Mouse (Mus musculus) neural tube, embryonic 10.5 days (tissue): ENCODE results near the gene Pls1.
A peak's percentile ranks its signal among the peaks of the same experiment; 100 is the strongest.

ENCODE experiments used
- DNase-seq: peaks from one replicate; pipeline ENCODE4 v3.0.0-alpha.2; 2017; ENCODE audit warnings: low spot score; ENCODE audit errors: extremely low spot score

The Pls1 gene

DNA sequence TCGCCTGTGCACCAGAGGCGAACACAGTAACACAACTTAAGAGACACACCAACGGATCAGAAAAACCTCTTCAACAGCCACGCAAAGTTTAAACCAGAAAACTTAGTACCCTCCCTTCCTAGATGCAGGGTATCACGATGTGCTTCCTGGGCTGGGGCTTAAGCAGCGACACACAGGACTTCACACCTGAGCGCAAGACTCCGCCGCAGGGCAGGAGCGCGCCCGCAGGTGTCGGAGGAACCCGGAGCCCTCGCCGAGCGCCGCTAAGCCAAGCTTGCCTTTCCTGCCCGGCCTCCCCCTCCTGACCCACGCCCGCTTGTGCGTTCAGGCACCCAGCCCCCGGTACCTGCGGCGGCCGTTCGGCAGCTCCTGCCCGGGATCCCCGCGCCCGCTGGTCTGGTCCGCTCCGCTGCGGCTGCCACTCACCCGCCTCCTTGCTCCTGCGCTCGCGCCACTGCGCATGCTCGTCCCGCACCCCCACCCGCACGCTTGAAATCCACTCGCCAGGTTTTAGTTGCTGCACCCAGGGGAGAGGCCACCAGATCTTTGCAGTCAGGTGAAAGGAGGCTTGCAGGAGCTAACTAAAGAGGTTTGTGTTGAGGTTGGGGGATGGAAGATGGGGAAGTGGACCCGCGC lies at the start of gene Pls1:
Pls1 (minus strand) TSS at position 487 of the 636 bp plus-strand sequence.
- peak; percentile 91 for DNase-seq

DNA sequence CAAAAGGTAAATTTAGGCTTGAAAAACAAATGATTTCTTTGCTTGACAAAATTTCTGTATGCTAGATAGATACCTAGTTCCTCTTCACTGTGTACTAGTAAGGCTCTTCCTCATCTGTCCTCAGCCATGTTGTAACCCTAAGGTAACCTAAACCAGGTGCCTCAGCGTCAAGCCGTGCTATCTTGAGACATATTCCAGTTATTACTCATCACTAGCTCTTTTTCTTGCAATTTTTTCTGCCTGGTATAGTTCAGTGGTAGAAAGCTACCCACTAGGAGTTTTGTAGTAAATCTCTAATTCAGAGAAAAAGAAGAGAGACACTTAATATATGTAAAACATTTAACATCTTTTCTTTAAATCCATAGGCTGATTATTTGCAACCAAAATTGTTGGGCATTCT lies 37.6 kb upstream of the Pls1 start:
- no peak for DNase-seq

DNA sequence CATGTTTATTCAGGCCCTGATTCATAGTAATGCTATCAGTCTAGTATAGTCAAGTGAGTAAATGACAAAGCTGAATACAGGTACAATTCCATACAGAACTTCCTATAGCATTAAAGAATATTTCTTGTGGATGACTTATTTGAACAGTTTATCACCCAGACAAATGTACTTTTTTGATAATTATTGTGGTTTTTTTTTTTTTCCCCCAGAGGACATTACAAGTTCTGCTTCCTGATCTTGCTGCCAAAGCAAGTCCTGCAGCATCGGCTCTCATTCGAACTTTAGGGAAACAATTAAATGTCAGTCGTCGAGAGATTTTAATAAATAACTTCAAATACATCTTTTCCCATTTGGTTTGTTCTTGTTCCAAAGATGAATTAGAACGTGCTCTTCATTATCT lies 33.1 kb upstream of the Pls1 start:
- DNase-seq = no peak

DNA sequence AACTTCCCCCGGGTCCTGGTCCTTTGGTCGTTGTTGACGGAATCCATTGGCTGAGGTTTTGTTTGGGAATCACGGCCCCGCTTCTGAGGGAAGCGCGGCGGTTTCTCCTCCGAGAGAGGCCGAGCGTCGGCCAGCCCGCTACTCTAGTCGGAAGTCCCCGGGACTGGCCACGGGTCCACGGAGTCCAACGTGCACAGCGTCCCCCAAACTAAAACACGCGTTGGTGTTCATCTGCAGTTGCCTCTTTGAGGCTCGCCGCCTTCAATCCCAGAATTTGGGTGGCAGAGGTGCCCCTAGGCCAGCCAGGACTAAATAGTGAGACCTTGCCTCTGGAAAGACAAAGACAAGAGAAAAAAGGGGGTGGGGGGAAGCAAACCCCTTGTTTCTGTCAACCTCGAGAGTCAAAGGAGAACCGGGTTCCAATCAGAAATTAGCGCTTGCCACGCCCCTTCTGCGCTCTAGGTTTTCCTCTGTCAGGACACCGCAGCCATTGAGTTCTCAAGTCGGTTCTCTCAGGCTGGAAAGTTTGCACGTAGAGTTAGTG lies 13.0 kb upstream of the Pls1 start:
- DNase-seq = peak; percentile 63

DNA sequence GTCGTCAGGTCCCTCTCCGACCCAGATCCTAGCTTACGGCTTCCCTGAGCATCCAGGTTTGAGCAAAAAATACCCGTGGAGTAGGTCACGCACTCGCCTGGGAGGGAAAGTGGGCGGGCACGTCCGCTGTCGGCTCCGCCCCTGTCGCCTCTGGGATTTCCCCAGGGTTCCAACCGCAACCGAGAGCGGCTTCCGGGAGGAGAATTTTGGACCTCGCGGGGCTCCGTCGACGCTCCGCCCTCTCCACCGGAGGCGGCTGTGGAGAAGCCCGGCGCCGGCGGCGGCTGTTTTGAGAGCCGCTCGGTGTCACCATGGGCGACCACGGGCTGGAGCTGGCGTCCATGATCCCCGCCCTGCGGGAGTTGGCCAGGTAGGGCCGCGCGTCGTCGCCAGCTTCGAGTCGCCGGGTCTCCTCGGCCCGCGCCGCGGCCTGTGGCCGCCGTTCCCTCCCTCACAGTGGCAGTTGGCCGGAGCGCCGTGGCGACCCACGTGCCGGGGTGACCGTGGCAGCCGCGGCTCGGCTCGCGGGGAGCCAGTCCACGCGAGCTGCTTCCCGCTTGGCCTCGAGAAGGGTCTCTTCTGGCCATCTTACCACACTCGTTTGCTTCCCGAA lies 12.4 kb upstream of the Pls1 start, which contains the start of gene Atr:
Atr (plus strand) TSS at position 184 of the 613 bp plus-strand sequence.
- peak; percentile 93 for DNase-seq

DNA sequence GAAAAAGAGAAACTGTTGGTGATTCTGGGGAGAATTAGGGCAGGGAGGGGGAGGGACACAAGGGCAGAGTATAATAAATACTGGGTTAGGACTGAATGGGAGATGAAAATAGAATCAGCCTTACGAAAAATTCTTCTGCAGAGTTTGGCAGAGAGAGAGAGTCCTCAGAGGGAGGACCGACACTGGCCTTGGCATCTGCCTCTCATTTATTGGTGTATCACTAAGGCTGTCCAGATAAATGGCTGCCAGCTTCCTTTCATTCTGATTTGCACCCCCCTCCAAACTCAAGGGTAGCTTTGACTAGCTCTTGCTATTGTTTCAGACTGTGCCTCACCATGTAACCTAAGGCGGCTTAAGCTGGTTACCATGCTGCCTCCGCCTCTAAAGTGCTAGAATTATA lies 10.9 kb upstream of the Pls1 start:
- DNase-seq = no peak

DNA sequence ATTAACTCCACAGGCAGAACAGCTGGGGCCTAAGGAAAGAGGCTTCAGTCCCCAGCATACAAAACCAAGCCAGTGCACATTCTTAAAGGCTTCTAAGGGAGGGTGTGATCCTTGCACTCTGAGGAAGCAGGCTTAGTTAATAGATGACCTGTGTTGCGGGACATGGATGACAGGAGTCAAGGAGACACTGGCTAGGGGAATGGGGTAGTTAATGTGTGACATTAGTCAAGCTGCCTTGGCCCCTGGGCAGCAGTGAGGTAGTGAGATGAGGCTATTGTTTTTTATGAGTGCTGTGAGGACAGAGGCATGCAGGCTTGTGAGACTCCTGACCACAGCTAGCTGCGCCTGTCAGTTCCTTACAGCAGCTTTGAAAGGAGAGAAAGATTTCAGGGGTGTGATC lies 9.8 kb upstream of the Pls1 start:
- DNase-seq = no peak

DNA sequence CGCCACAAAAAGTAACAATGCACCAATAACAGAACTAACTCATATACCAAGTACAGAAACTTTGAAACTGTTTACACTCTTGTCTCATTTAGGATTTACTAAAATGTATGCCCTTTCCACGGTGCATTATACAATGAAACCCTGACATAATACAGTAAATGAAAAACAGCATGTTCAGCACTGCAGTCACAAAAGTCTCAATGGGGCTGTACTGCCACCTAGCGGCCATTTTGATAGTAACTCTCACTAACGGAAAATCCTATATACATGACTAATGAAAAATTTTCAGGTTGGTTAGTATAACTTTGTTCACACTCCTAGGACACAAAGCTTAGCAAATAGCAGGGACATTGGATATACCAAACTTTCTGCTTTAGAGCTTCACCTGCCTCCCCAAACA lies 7.8 kb upstream of the Pls1 start:
- DNase-seq = peak; percentile 82

DNA sequence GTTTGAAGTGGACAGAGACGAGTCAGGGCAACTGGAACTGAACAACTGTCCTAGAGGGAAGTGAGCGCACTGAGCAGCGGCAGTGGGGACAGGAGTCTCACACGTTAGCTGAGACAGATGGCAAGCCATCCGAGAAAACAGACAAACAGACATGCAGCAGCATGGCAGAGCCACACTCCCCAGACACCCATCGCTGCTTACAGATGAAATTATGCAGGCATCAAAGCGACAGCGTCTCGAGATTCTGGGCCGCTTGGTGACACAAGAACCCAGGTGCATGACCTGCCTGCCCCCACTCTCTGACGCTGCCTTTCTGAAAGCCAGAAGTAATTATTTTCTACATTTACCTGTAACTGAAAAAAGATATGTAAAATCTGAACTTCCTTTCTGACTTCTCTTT lies 6.6 kb upstream of the Pls1 start:
- DNase-seq = no peak

DNA sequence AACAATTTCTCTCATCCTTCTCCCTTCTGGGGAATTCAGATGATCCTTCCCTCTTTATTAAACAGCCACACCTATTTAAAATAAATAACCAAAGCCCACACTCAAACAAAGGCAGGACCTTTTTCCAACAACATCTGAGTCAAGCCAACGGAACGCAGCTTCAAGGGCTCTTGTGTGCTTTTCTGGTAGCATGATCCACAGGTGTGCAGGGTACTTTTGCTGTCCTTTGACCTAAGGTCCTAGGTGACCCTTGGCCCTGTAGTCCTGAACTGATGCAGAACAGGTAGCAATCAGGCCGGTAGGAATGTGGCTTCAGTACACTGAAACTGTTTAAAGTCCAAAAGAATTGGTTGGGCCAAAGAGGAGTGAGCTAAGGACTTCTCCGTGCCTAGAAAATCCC lies 600 bp upstream of the Pls1 start:
- DNase-seq = no peak

DNA sequence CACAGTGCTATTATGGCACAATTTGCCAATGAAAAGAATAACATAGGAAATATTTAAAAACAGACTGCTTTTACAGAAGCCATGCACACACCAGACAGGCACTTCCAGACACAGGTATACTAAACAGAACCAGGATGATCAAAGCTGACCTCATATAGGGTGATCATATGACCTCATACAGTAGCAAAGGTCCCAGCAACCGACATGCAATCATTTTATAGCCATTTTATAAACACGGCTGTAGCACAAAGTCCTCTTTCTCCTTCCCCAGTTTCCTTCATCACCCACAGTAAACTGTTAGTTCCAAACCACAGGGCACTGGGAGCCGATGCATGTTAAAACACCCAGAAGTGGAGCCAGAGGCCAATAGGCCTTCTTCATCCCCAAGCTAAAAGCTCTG lies 5.7 kb downstream of the Pls1 start:
- no peak for DNase-seq

DNA sequence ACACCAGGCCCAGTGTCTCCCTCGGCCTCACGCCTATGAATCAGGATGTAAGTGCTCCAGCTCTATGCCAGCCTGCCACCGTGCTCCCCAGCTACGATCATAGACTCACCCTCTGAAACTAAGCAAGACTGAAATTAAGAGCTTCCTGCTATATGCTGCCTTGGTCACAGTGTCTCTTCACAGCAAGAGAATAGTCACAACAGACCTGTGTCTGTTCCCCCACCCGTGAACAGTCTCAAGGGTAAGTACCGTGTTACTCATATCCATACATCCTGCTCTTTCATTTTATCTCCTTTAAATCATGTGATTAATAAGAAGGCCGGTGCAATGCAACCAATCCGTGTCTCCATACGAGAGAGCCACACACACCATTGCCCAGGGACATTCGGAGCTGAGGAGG lies 9.4 kb downstream of the Pls1 start:
- DNase-seq = no peak

DNA sequence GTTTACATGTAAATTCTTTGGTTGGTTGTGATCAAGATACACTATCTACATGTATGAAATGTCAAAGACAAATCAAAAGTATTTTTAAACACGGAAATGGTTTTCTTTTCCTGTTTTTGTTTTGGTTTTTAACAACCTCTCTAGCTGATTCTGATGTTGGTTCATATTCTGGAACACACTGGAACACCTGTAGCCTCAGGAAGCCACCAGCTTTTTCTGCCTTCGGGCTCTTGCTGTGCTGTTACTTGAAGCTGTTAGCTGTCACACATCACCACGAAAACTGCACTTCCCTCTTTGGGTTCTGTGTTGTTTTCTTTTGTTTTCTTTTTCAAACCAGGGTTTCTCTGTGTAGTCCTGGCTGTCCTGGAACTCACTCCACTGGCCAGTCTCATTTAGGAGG lies 10.3 kb downstream of the Pls1 start:
- no peak for DNase-seq

DNA sequence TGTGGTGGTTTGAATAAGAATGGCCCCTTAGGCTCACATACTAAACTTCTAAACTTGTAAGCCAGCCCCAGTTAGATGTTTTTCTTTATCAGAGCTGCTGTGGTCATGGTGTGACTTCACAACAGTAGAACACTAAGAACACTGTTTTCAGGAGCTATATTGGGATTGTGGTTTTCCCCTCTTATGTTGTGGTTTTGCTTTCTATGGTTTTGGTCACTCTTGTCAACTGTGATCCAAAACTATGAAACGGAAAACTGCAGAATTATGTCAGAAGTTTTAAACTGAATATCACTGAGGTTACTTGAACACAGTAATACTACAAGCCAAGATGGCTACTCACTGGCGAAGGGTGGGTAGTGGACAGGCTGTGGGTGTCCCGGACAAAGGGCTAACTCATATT lies 12.4 kb downstream of the Pls1 start:
- DNase-seq = no peak

DNA sequence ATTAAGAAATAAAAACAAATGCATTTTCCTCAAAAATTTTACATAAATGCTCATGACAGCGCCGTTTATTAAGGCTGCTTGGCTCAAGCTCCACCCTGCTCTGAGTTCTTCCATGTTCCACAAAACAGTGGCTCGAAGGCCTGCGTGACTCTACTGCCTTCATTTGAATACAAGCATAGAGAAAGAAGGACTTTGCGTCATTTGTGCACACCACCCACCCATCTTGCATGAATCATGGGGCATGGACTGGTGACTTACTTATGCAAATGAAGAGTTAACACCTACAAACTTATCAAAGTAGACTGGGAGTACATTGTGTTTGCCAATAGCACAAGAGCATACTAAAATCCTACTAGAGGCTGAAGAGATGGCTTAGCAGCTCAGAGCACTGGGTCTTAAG lies 17.5 kb downstream of the Pls1 start:
- DNase-seq = no peak

DNA sequence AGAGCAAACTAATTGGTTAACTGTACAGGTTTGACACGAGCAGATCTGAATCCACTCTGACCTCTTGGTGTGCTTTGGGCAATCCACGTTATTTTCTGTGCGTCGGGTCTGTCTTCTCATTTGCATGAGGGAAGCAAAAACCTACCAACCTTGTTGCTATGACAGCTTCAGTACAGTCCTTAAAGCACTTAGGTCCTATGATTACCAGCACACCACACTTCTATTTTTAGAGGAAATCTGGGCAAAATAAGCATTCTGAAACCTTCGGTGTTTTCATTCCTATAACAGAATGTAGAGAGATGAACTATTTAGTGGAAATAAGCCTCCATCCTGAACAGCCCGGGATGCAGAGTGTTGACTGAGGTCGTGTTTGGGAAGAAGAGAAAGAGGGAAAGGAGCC lies 22.6 kb downstream of the Pls1 start:
- DNase-seq = no peak

DNA sequence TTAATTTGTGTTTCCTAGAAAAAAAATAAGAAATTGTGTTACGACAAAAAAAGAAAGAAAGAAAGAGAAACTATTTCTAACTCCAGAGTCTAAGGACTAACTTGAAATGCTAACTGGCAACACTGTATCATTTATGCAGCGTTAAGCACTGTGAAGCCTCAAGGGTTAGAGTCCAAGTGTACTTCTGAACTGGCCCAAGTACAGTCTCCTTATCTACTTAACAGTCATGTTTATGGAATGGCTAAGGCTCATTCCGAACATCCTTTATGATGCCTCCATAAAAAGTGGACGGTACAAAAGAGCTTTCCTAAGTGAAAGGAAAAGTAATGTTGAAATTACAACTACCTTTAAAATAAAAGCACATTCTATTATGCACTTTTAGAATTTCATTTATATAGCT lies 29.4 kb downstream of the Pls1 start:
- DNase-seq = no peak

DNA sequence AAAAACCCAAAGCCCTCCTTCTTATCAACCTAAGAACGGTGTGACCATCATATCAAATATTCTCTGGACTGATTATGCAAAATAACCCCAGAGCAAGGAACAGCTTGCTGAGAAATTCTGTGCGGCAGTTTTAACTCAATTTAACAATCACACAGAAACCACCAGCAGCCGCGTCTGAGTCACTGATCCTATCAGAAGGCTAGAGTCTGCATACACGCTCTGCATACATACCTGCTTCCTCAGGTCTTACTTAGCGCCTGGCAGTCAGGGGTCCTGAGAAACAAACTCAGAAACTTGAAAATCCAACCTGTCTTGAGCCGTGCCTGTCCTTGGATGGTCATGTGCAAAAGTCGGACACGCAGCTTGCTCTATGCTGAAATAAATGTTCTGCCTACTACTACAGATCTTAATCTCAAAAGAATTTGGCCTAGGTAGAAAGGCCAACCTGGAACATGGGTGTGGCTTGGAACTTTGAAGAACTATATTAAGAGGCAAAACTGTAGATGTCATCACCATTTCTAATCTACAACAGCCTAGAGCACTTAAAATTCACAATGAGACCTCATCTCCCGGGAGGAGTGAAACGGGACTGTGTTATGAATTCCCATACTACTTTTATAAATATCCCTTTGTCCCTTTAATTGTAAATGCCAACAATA lies 30.0 kb downstream of the Pls1 start:
- DNase-seq = no peak

DNA sequence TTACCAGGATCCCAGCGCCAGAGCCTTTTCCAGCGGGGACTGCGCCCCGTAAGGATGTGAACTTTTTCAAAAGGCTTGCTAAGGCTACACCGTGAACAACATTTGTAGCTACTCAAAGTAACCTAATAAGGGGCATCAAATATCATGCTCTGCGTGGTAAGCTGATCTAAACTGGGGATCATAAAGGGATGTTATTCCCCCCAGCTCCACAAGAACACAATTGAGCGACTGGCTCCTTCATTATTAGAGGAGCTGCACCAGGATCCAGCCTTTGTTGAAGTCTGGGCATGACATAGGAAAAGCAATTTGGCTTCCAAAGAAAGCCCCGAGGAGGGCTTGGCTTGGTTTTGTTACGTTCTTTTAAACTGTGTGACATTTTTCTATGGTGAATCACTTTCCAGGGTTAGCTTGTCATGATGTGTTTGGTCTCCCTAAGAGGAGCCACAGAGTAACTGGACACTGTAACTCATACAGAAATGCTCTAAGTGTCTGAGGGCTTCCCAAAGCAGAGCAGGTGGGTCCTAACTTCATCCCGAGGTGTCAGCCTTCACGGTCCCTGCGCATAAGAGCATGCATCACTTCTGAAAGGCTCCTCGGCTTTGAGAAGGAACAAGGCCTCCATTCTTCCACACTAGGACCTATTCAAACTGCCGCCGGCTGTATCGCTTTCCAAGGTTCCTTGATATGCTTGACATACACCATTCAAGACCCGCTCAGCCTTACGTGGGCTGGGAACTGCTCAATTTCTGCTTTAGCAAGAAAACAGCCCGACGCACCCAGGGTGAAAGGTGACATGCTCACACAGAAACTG lies 31.2 kb downstream of the Pls1 start:
- peak; percentile 20 for DNase-seq

DNA sequence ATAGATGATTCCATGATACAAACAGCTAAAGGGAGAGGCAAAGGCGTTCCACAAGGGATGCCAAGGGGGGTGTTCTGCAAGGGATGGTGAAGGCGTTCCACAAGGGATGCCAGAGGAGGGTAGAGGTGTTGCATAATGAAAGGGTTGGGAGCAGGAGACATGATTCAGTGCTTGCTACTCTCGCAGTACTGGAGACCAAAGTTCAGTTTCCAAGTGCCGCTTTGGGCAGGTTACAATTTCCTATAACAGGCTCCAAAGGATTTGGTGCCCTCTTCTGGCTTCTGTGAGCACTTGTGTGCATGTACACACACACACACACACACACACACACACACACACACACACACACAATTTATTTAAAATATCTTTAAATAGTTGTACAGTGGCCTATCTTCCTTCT lies 33.3 kb downstream of the Pls1 start:
- DNase-seq = no peak

DNA sequence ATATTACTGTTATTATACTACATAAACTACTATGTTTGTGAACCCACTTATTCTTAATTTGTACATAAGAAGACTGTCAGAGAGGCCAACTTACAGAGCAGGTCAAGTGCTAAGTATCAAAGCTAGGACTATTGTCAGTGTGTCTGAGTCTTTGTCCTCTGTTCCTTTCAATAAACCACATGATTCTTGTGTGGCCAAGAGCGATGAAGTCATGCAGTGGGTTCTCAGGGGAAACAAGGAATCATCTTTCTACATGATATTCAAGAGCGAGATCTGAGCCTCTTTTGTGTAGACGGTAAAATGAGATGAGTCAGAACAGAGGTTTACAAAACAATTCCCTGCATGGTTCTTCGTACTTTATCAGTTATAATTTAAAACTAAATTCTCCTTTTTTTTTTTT lies 35.5 kb downstream of the Pls1 start:
- DNase-seq = no peak

DNA sequence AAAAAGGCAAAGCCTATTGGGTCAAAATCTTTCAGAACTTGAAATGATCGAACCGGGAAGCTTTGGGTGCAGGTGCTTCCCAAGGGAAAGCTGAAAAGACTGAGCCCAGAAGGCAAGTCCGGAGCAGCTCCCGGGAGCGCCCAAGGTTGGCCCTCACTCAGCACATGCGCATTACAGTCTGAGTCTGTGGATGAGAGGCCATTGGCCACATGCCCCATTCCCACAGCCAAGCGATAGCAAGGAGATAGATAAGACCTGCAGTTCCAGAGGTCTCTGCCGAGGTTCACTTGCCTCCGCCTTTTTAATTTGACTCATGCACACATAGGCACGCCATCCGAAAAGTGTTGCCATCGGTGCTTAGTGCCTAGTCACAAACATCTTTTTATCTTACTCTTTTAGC lies 39.7 kb downstream of the Pls1 start:
- no peak for DNase-seq
